8 mouse cellular contexts compared by ENCODE assay signal in the genomic region with DNA sequence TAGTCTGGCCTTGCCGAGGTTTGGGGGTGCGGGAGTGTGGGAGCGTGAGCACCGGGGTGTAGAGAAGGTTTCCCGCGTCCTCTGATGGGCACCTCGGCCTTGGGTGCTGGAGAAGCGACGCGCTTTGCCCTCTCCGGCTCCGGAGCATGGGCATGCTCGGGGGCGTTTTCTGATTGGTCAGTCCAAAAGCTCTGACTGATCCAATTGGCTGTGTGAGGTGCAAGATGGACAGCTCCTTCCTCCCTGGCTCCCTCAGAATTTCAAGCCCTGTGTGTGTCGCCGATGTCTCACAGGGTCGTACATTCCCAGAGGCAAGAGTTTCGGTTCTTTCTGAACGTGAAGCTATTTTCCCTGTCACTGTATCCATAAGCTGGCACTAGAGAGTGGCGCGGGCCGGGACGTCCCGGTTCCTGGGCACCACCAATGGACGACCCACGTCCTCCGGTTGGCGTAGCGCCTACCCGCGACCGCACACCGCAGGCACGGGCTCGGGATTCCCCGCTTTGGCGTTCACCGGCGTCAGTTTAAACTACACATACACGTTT. TPM values are rescaled to one million over a fixed set of nuclear protein-coding genes. Genes with fewer than 3 reads are reported as not detected.
A peak's percentile ranks its signal among the peaks of the same experiment; 100 is the strongest.
DNase-seq lines count a peak whose midpoint lies in the region; ATAC-seq and TF ChIP-seq lines count a peak whose summit lies in the region.

No protein-coding gene starts in this region.

- no peaks in the 10 kb centered on the region; the same call in 1 of the 2 replicates for H3K27me3 ChIP-seq in hindbrain, embryonic 14.5 days (ENCODE audit: control insufficient read depth, insufficient read depth, low read length)

- H3K9ac ChIP-seq in hindbrain, embryonic 14.5 days: peak overlapping the region; percentile 63

- 5% methylated on average over 40 of the region's 40 CpGs for WGBS in hindbrain, embryonic 14.5 days
- whole genome bisulfite sequencing in macrophage (ENCODE audit: missing documents): under 1% methylated on average over 40 of the region's 40 CpGs

- H3K9me3 ChIP-seq in hindbrain, embryonic 14.5 days (ENCODE audit: control insufficient read depth, low read length): no peaks in the 10 kb centered on the region

- H3K27ac ChIP-seq in hindbrain, embryonic 14.5 days: peak overlapping the region; percentile 80
- H3K27ac ChIP-seq in left cerebral cortex, adult 2 months: peak overlapping the region; percentile 71
- H3K27ac ChIP-seq in macrophage: peak overlapping the region; percentile 89

- peak; percentile 73 for ATAC-seq in frontal cortex, adult (ENCODE audit: low TSS enrichment)
- peak; percentile 90 for ATAC-seq in hindbrain, embryonic 14.5 days (ENCODE audit: low FRiP score)

- peaks cover 2% of the 10 kb centered on the region; the same call in 1 of the 2 replicates for H3K36me3 ChIP-seq in hindbrain, embryonic 14.5 days (replicated peaks; ENCODE audit: control insufficient read depth, insufficient read depth)
- H3K36me3 ChIP-seq in macrophage (ENCODE audit: inconsistent target): peaks cover 7% of the 10 kb centered on the region; the same call in 1 of the 2 replicates

- peaks cover 37% of the 10 kb centered on the region for H3K4me1 ChIP-seq in hindbrain, embryonic 14.5 days (replicated peaks; ENCODE audit: control insufficient read depth, insufficient read depth, low read length)

- peak; percentile 89 for DNase-seq in R1 (ENCODE audit: low read depth, low spot score)
- peak; percentile 95 for DNase-seq in cerebellum, adult 9-10 months
- DNase-seq in hindbrain, embryonic 14.5 days (ENCODE audit: low spot score): peak; percentile 83
- peak; percentile 71 to 75 for DNase-seq in left cerebral cortex, adult 2 months (ENCODE audit: extremely low spot score in 1 of 2, low spot score in 2 of 2)
- DNase-seq in right cerebral cortex, adult 2 months (ENCODE audit: low spot score in 2 of 2): peak; percentile 75 to 83
- peak; percentile 57 for DNase-seq in urinary bladder, postnatal 25 days (ENCODE audit: low spot score)

- intact Hi-C loops in left cerebral cortex, adult 2 months (cut with DNase I): loop anchor here (2.0 kb wide), 1 partner anchor 21 kb away; a partner anchor contains a TSS

- H3K4me3 ChIP-seq in hindbrain, embryonic 14.5 days (replicated peaks; ENCODE audit: low read length): peak overlapping the region; percentile 45
- peak overlapping the region; percentile 57 for H3K4me3 ChIP-seq in left cerebral cortex, adult 2 months
- H3K4me3 ChIP-seq in macrophage (ENCODE audit: inconsistent target): peak overlapping the region; percentile 28

- peak; percentile 26 for TF ChIP-seq CTCF in left cerebral cortex, adult 2 months (IDR thresholded peaks at IDR 0.05)

- H3K79me2 ChIP-seq in macrophage (ENCODE audit: inconsistent target): peaks cover 32% of the 10 kb centered on the region

- peak overlapping the region; percentile 95 for H3K4me2 ChIP-seq in hindbrain, embryonic 14.5 days (replicated peaks)

RNA-seq across cellular contexts. Expression of a gene that starts 5.5 kb away (rescaled TPM):
- polyA plus RNA-seq in hindbrain, embryonic 14.5 days (2014; fragmentation: Nextera tagmentation; extraction: Ambion mirVana): 86.9 and 94.9 TPM in 2 replicates
- 10 to 100 TPM; 55.5 to 59.1 TPM for total RNA-seq in left cerebral cortex, adult 2 months (2021)
- 100 to 1,000 TPM in 5 of 26 experiments, 10 to 100 TPM in 18, 1 to 10 TPM in 3; 6.6 to 134 (median 27.4) TPM for total RNA-seq in macrophage (2018; cell fraction: chromatin; rRNA removed)
- total RNA-seq in macrophage (2018; cell fraction: cytosol; rRNA removed): 10 to 100 TPM; 19.1 to 74.1 (median 48.6) TPM
- 100 to 1,000 TPM in 5 of 26 experiments, 10 to 100 TPM in 21; 14.1 to 225 (median 52.5) TPM for total RNA-seq in macrophage (2018; cell fraction: nucleus; rRNA removed)
- 16.2 to 56.9 TPM (median 24.3 TPM) in 3 replicates for polyA plus RNA-seq in macrophage (2018)

RNA-seq across cellular contexts. Expression of a gene that starts 5.5 kb away (rescaled TPM):
- polyA plus RNA-seq in hindbrain, embryonic 14.5 days (2014; fragmentation: Nextera tagmentation; extraction: Ambion mirVana): 0.76 and 1.1 TPM in 2 replicates
- total RNA-seq in left cerebral cortex, adult 2 months (2021): 1 to 10 TPM; 4.8 to 4.9 TPM
- 1 to 10 TPM in 3 of 26 experiments, under 1 TPM in 18, not detected in 5; 0.25 to 1.5 (median 0.54) TPM for total RNA-seq in macrophage (2018; cell fraction: chromatin; rRNA removed)
- total RNA-seq in macrophage (2018; cell fraction: cytosol; rRNA removed): under 1 TPM in 25 of 26 experiments, not detected in 1; 0.04 to 0.30 (median 0.11) TPM
- total RNA-seq in macrophage (2018; cell fraction: nucleus; rRNA removed): under 1 TPM in 24 of 26 experiments, not detected in 2; 0.16 to 0.98 (median 0.52) TPM
- polyA plus RNA-seq in macrophage (2018): 0.07 to 0.14 TPM in 2 of 3 replicates, not detected in the other

RNA-seq across cellular contexts. Expression of a gene that starts 11.3 kb away (rescaled TPM):
- 109 and 138 TPM in 2 replicates for polyA plus RNA-seq in hindbrain, embryonic 14.5 days (2014; fragmentation: Nextera tagmentation; extraction: Ambion mirVana)
- 10 to 100 TPM; 88.5 to 98.9 TPM for total RNA-seq in left cerebral cortex, adult 2 months (2021)
- not detected for total RNA-seq in macrophage (2018; cell fraction: chromatin; rRNA removed)
- 1 to 10 TPM in 9 of 26 experiments, under 1 TPM in 15, not detected in 2; 0.45 to 2.0 (median 0.95) TPM for total RNA-seq in macrophage (2018; cell fraction: cytosol; rRNA removed)
- total RNA-seq in macrophage (2018; cell fraction: nucleus; rRNA removed): 1 to 10 TPM in 2 of 26 experiments, not detected in 24; 1.4 to 1.8 TPM
- 0.50 to 0.78 TPM in 2 of 3 replicates, not detected in the other for polyA plus RNA-seq in macrophage (2018)

RNA-seq across cellular contexts. Expression of a gene that starts 17.9 kb away (rescaled TPM):
- polyA plus RNA-seq in hindbrain, embryonic 14.5 days (2014; fragmentation: Nextera tagmentation; extraction: Ambion mirVana): 18.9 and 22.1 TPM in 2 replicates
- 10 to 100 TPM; 25.6 to 26.1 TPM for total RNA-seq in left cerebral cortex, adult 2 months (2021)
- 10 to 100 TPM; 24.2 to 97.7 (median 71.8) TPM for total RNA-seq in macrophage (2018; cell fraction: chromatin; rRNA removed)
- total RNA-seq in macrophage (2018; cell fraction: cytosol; rRNA removed): 10 to 100 TPM in 22 of 26 experiments, 1 to 10 TPM in 4; 7.7 to 22.5 (median 18.0) TPM
- 10 to 100 TPM; 18.6 to 83.1 (median 49.3) TPM for total RNA-seq in macrophage (2018; cell fraction: nucleus; rRNA removed)
- 11.4 to 20.3 TPM (median 14.2 TPM) in 3 replicates for polyA plus RNA-seq in macrophage (2018)

RNA-seq across cellular contexts. Expression of a gene that starts 21.3 kb away (rescaled TPM):
- 682 and 743 TPM in 2 replicates for polyA plus RNA-seq in hindbrain, embryonic 14.5 days (2014; fragmentation: Nextera tagmentation; extraction: Ambion mirVana)
- 100 to 1,000 TPM; 445 to 469 TPM for total RNA-seq in left cerebral cortex, adult 2 months (2021)
- 10 to 100 TPM in 17 of 26 experiments, 1 to 10 TPM in 9; 2.9 to 35.0 (median 14.9) TPM for total RNA-seq in macrophage (2018; cell fraction: chromatin; rRNA removed)
- total RNA-seq in macrophage (2018; cell fraction: cytosol; rRNA removed): 100 to 1,000 TPM in 13 of 26 experiments, 10 to 100 TPM in 13; 69.7 to 129 (median 99.3) TPM
- total RNA-seq in macrophage (2018; cell fraction: nucleus; rRNA removed): 10 to 100 TPM; 18.7 to 68.4 (median 36.7) TPM
- 45.0 to 110 TPM (median 97.1 TPM) in 3 replicates for polyA plus RNA-seq in macrophage (2018)

Comparison
In these comparisons a context has a peak if more than half of its experiments do, and no peak if none do; other contexts are left out.
1. Peak in every context shown above with its lines: DNase-seq, ATAC-seq, H3K4me3 ChIP-seq and H3K27ac ChIP-seq.
2. RNA of a gene that starts 11.3 kb away (polyA plus RNA-seq): 109 to 138 TPM in hindbrain, embryonic 14.5 days; 0.50 to 0.78 TPM in macrophage; every median in the first group is over 10 times any median in the second.